In genomic region chr6:83077630-83078323, GRCm38 (mm10) we compare ENCODE assay signal across 8 mouse cellular contexts. TPM values are rescaled to one million over a fixed set of nuclear protein-coding genes. Genes with fewer than 3 reads are reported as not detected.
DNase-seq lines count a peak whose midpoint lies in the region; ATAC-seq and TF ChIP-seq lines count a peak whose summit lies in the region.

TSS of gene Pcgf1 (plus strand) at chr6:83077869.

- H3K4me3 ChIP-seq in testis, adult 2 months (ENCODE audit: control insufficient read depth, low read depth, low read length): peak within 1 kb of the TSS; percentile 97
- H3K4me3 ChIP-seq in intestine, embryonic 16.5 days (ENCODE audit: low read length): peak within 1 kb of the TSS; percentile 85
- H3K4me3 ChIP-seq in liver, embryonic 12.5 days: peak within 1 kb of the TSS; percentile 78
- H3K4me3 ChIP-seq in neural tube, embryonic 13.5 days: peak within 1 kb of the TSS; percentile 73

- no peaks in the 10 kb centered on the region; the same call in 1 of the 2 replicates for H3K36me3 ChIP-seq in testis, adult 2 months (ENCODE audit: control insufficient read depth, insufficient read depth, low read length)
- H3K36me3 ChIP-seq in intestine, embryonic 16.5 days (ENCODE audit: control insufficient read depth, insufficient read depth, low read length): peaks cover 4% of the 10 kb centered on the region
- H3K36me3 ChIP-seq in liver, embryonic 12.5 days: peaks cover 32% of the 10 kb centered on the region
- peaks cover 22% of the 10 kb centered on the region for H3K36me3 ChIP-seq in neural tube, embryonic 13.5 days

- no peaks in the 10 kb centered on the region for H3K27me3 ChIP-seq in testis, adult 2 months (ENCODE audit: control insufficient read depth, insufficient read depth, low read length)
- peaks cover 29% of the 10 kb centered on the region for H3K27me3 ChIP-seq in intestine, embryonic 16.5 days (replicated peaks; ENCODE audit: control insufficient read depth, insufficient read depth, low read length)
- peaks cover 58% of the 10 kb centered on the region for H3K27me3 ChIP-seq in liver, embryonic 12.5 days (replicated peaks)
- H3K27me3 ChIP-seq in neural tube, embryonic 13.5 days: peaks cover 55% of the 10 kb centered on the region

- under 1% methylated on average over 54 of the region's 54 CpGs for WGBS in intestine, embryonic 16.5 days
- WGBS in liver, embryonic 12.5 days (ENCODE audit: insufficient replicate concordance): under 1% methylated on average over 54 of the region's 54 CpGs
- WGBS in neural tube, embryonic 13.5 days: under 1% methylated on average over 54 of the region's 54 CpGs

- H3K9ac ChIP-seq in intestine, embryonic 16.5 days (ENCODE audit: low read depth, low read length): peak within 1 kb of the TSS; percentile 88
- H3K9ac ChIP-seq in liver, embryonic 12.5 days: peak within 1 kb of the TSS; percentile 78
- H3K9ac ChIP-seq in neural tube, embryonic 13.5 days: peak within 1 kb of the TSS; percentile 83

- TF ChIP-seq CTCF in testis, adult 2 months (IDR thresholded peaks at IDR 0.05; ENCODE audit: control insufficient read depth, insufficient read depth, insufficient replicate concordance, low read depth, low read length): no peak

- H3K9me3 ChIP-seq in intestine, embryonic 16.5 days (ENCODE audit: control insufficient read depth, low read length): no peaks in the 10 kb centered on the region
- no peaks in the 10 kb centered on the region for H3K9me3 ChIP-seq in liver, embryonic 12.5 days (replicated peaks)
- no peaks in the 10 kb centered on the region for H3K9me3 ChIP-seq in neural tube, embryonic 13.5 days

- DNase-seq in adrenal gland, adult 18-20 months (ENCODE audit: low spot score in 2 of 2): peak; percentile 57 to 61
- DNase-seq in adrenal gland, adult (ENCODE audit: inconsistent age in 2 of 2, low spot score in 1 of 2): no peak
- no peak for DNase-seq in testis, postnatal 14 days (ENCODE audit: low spot score)

- peak within 1 kb of the TSS; percentile 99 for H3K27ac ChIP-seq in testis, adult 2 months (ENCODE audit: control insufficient read depth, insufficient read depth, low read depth, low read length)
- peak within 1 kb of the TSS; percentile 78 for H3K27ac ChIP-seq in intestine, embryonic 16.5 days (ENCODE audit: low read length)
- peak within 1 kb of the TSS; percentile 85 for H3K27ac ChIP-seq in liver, embryonic 12.5 days
- H3K27ac ChIP-seq in neural tube, embryonic 13.5 days (replicated peaks): peak within 1 kb of the TSS; percentile 95

- H3K4me2 ChIP-seq in intestine, embryonic 16.5 days (ENCODE audit: low read depth, low read length): peak within 1 kb of the TSS; percentile 97
- peak within 1 kb of the TSS; percentile 83 for H3K4me2 ChIP-seq in liver, embryonic 12.5 days
- peak within 1 kb of the TSS; percentile 89 for H3K4me2 ChIP-seq in neural tube, embryonic 13.5 days

- H3K4me1 ChIP-seq in testis, adult 2 months (ENCODE audit: control insufficient read depth, insufficient read depth, low read length): peaks cover 7% of the 10 kb centered on the region
- peaks cover 8% of the 10 kb centered on the region; the same call in 1 of the 2 replicates for H3K4me1 ChIP-seq in intestine, embryonic 16.5 days (ENCODE audit: control insufficient read depth, insufficient read depth, low read length)
- H3K4me1 ChIP-seq in liver, embryonic 12.5 days: peaks cover 27% of the 10 kb centered on the region
- peaks cover 21% of the 10 kb centered on the region for H3K4me1 ChIP-seq in neural tube, embryonic 13.5 days (replicated peaks)

- peak; percentile 60; the same call in 1 of the 2 replicates for TF ChIP-seq POLR2A in testis, adult 2 months (IDR thresholded peaks at IDR 0.05; ENCODE audit: control insufficient read depth, low read depth, low read length)

- peak; percentile 35 for ATAC-seq in erythroid progenitor cell, adult 5-6 weeks (replicated peaks; ENCODE audit: low FRiP score, poor library complexity, severe bottlenecking)
- ATAC-seq in intestine, embryonic 16.5 days: peak; percentile 71
- ATAC-seq in liver, embryonic 12.5 days: peak; percentile 56
- ATAC-seq in neural tube, embryonic 13.5 days (ENCODE audit: low read depth): peak; percentile 94

RNA-seq across cellular contexts. Expression of gene Pcgf1, which starts in this region (rescaled TPM):
- 10 to 100 TPM; 36.4 to 39.3 TPM for total RNA-seq in adrenal gland, adult 18-20 months (2021)
- polyA plus RNA-seq in testis, adult 2 months (2012; rRNA removed): 38.9 and 41.6 TPM in 2 replicates
- total RNA-seq in erythroid progenitor cell, adult 5-6 weeks (2015; ENCODE audit: low replicate concordance): 49.5 and 81.1 TPM in 2 replicates
- total RNA-seq in erythroid progenitor cell, adult 5-6 weeks (2017; ENCODE audit: low replicate concordance): 7.6 and 21.1 TPM in 2 replicates
- polyA plus RNA-seq in intestine, embryonic 16.5 days (2015; fragmentation: Nextera tagmentation; extraction: Ambion mirVana): 27.2 and 29.7 TPM in 2 replicates
- polyA plus RNA-seq in liver, embryonic 12.5 days (2016; fragmentation: Nextera tagmentation; extraction: Ambion mirVana): 20.8 and 23.3 TPM in 2 replicates
- polyA plus RNA-seq in neural tube, embryonic 13.5 days (2015; fragmentation: Nextera tagmentation; extraction: Ambion mirVana): 55.2 and 55.4 TPM in 2 replicates

Comparison
In these comparisons a context has a peak if more than half of its experiments do, and no peak if none do; other contexts are left out.
1. DNase-seq: peak in adrenal gland, adult 18-20 months (2 of 2); none in adrenal gland, adult (0 of 2) and testis, postnatal 14 days (single experiment).
2. ATAC-seq: peak in every context shown above with its lines; median percentile 94 in neural tube, embryonic 13.5 days; 71 in intestine, embryonic 16.5 days; 56 in liver, embryonic 12.5 days; 35 in erythroid progenitor cell, adult 5-6 weeks.
3. Peak in every context shown above with its lines, with median percentiles within 50 percentile points of each other: H3K27ac ChIP-seq, H3K4me3 ChIP-seq, H3K4me2 ChIP-seq and H3K9ac ChIP-seq.